Mouse (Mus musculus): ENCODE measurements around the gene Prss8. TPM values are rescaled to one million over a fixed set of nuclear protein-coding genes. Genes with fewer than 3 reads are reported as not detected.

Gene Prss8
- polyA plus RNA-seq, 1 experiment: not detected

GRCm38 (mm10) chr7:127936216-127936884 is 6.4 kb upstream of the Prss8 start:
- H3K79me3 ChIP-seq (ENCODE audit: low read depth): no peaks in the 10 kb centered on the region
- TF ChIP-seq CTCF (IDR thresholded peaks at IDR 0.05; ENCODE audit: control insufficient read depth, insufficient read depth, insufficient read length): no peak
- TF ChIP-seq MYOG (IDR thresholded peaks at IDR 0.05; ENCODE audit: control insufficient read depth, extremely low read depth, insufficient read length): no peak
- no peak for TF ChIP-seq MYOD1 (IDR thresholded peaks at IDR 0.05; ENCODE audit: control insufficient read depth, insufficient read length, low read depth)
- no peak for TF ChIP-seq MAX (IDR thresholded peaks at IDR 0.05)
- no peak for TF ChIP-seq CEBPB (IDR thresholded peaks at IDR 0.05; ENCODE audit: low read depth)
- TF ChIP-seq USF1 (IDR thresholded peaks at IDR 0.05; ENCODE audit: low read depth): no peak
- TF ChIP-seq FOSL1 (IDR thresholded peaks at IDR 0.05; ENCODE audit: insufficient read depth, low read length, poor library complexity, severe bottlenecking): no peak

DNA sequence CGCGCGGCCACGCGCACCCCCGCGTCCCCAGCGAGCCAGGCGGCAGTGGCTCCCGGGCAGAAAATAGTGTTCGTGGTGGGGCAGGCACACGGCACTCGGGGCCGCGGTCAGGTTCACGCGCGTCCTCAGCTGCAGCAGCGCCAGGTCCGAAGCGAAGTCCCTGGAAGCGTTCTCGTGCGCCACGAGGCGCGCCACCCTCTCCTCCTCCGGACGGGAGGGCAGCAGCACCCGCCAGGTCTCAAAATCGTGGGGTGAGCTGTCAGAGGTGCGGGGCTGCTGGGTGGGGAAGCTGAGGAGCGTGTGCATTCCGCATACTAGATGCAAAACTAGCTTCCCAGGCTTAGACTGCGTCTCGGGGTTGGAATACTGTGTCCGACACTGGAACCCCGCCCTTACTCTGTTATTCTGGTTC is 5.8 kb upstream of the Prss8 start:
- Histone ChIP-seq H3K27me3 (ENCODE audit: control insufficient read depth, insufficient read depth, insufficient read length) (no peaks in the 10 kb centered on the region), H3K4me3 (ENCODE audit: insufficient read depth, poor library complexity, severe bottlenecking) (peak overlapping the region; percentile 34), H3ac (ENCODE audit: control insufficient read depth, insufficient read length, low read depth) (peak overlapping the region; percentile 87), H3K79me3 (ENCODE audit: low read depth) (no peaks in the 10 kb centered on the region), H3K36me3 (ENCODE audit: control insufficient read depth, insufficient read depth) (no peaks in the 10 kb centered on the region), H3K79me2 (ENCODE audit: control insufficient read depth, insufficient read depth) (no peaks in the 10 kb centered on the region)
- TF ChIP-seq MYOG (IDR thresholded peaks at IDR 0.05; ENCODE audit: control insufficient read depth, extremely low read depth, insufficient read length): no peak

More at GRCm38 (mm10) chr7:127936216-127936884, 6.4 kb upstream of the Prss8 start:
- Histone ChIP-seq H3ac (ENCODE audit: control insufficient read depth, insufficient read length, low read depth) (peak overlapping the region; percentile 87), H3K79me2 (ENCODE audit: control insufficient read depth, insufficient read depth) (no peaks in the 10 kb centered on the region), H3K4me3 (ENCODE audit: insufficient read depth, poor library complexity, severe bottlenecking) (no peak overlapping the region), H3K36me3 (ENCODE audit: control insufficient read depth, insufficient read depth) (no peaks in the 10 kb centered on the region), H3K27me3 (ENCODE audit: control insufficient read depth, insufficient read depth, insufficient read length) (no peaks in the 10 kb centered on the region)

DNA sequence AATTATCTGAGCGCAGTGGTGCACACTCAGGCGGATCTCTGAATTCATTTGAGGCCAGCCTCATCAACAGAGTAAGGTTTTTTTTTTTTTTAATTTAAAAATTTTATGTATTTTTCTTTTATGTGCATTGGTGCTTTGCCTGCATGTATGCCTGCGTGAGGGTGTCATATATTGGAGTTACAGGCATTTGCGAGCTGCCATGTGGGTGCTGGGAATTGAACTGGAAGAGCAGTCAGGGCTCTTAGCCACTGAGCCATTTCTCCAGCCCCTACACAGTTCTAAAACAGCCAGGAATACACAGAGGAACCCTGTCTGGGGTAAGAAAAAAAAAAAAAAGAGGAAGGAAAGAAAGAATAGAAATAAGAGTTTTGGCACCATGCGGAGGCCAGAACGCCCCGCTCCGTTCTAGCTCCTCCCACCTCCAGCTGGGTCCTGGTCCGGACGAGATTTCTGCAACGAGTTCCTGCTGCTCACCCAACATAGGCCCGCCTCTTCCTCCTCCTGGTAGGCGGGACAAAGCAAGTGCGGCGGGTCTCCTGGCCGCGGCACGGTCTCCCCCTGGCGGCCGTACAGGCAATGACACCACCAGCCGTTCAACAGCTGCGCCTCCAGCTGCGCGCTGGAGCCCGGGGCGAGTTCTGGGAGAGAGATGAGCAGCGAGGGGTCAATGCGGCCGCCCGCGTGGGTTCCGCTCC is 5.3 kb upstream of the Prss8 start:
- TF ChIP-seq CTCF (IDR thresholded peaks at IDR 0.05; ENCODE audit: control insufficient read depth, insufficient read depth, insufficient read length): peak; percentile 97
- TF ChIP-seq USF1 (IDR thresholded peaks at IDR 0.05; ENCODE audit: low read depth): no peak
- TF ChIP-seq FOSL1 (IDR thresholded peaks at IDR 0.05; ENCODE audit: insufficient read depth, low read length, poor library complexity, severe bottlenecking): no peak
- TF ChIP-seq MYOG (IDR thresholded peaks at IDR 0.05; ENCODE audit: control insufficient read depth, extremely low read depth, insufficient read length): no peak
- no peak for TF ChIP-seq MAX (IDR thresholded peaks at IDR 0.05)
- TF ChIP-seq MYOD1 (IDR thresholded peaks at IDR 0.05; ENCODE audit: control insufficient read depth, insufficient read length, low read depth): peak; percentile 61
- TF ChIP-seq CEBPB (IDR thresholded peaks at IDR 0.05; ENCODE audit: low read depth): no peak
- peak overlapping the region; percentile 34 for H3K4me3 ChIP-seq (ENCODE audit: insufficient read depth, poor library complexity, severe bottlenecking)

DNA sequence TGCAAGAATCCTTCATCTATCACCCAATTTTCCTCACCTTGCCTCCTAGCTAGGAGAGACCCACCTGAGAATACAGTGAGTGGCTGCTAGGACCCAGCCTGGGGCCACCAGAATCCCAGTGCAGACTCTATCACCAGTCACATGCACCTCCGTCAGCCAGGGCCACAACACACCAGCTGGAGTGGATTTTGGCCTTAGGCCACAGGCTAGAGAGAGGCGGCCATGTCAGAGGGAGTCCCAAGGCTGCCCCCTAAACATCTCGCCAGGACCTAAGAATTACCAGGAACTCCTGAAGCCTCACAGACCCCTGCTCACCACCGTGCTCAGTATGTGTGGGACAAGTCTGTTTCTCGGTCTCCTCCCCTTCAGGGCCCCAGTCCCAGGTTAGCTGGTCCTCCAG is 4.2 kb upstream of the Prss8 start:
- H3K27me3 ChIP-seq (ENCODE audit: control insufficient read depth, insufficient read depth, insufficient read length): no peaks in the 10 kb centered on the region
- no peak overlapping the region for H3ac ChIP-seq (ENCODE audit: control insufficient read depth, insufficient read length, low read depth)
- TF ChIP-seq CTCF (IDR thresholded peaks at IDR 0.05; ENCODE audit: control insufficient read depth, insufficient read depth, insufficient read length): no peak
- no peak for TF ChIP-seq MAX (IDR thresholded peaks at IDR 0.05)
- no peak for TF ChIP-seq MYOD1 (IDR thresholded peaks at IDR 0.05; ENCODE audit: control insufficient read depth, insufficient read length, low read depth)
- no peak for TF ChIP-seq USF1 (IDR thresholded peaks at IDR 0.05; ENCODE audit: low read depth)
- no peak for TF ChIP-seq FOSL1 (IDR thresholded peaks at IDR 0.05; ENCODE audit: insufficient read depth, low read length, poor library complexity, severe bottlenecking)
- no peak for TF ChIP-seq MYOG (IDR thresholded peaks at IDR 0.05; ENCODE audit: control insufficient read depth, extremely low read depth, insufficient read length)
- TF ChIP-seq CEBPB (IDR thresholded peaks at IDR 0.05; ENCODE audit: low read depth): no peak
- no peaks in the 10 kb centered on the region for H3K79me2 ChIP-seq (ENCODE audit: control insufficient read depth, insufficient read depth)
- H3K36me3 ChIP-seq (ENCODE audit: control insufficient read depth, insufficient read depth): no peaks in the 10 kb centered on the region
- H3K79me3 ChIP-seq (ENCODE audit: low read depth): no peaks in the 10 kb centered on the region
- no peak overlapping the region for H3K4me3 ChIP-seq (ENCODE audit: insufficient read depth, poor library complexity, severe bottlenecking)

More for the DNA sequence above, 5.3 kb upstream of the Prss8 start:
- peak overlapping the region; percentile 87 for H3ac ChIP-seq (ENCODE audit: control insufficient read depth, insufficient read length, low read depth)
- no peaks in the 10 kb centered on the region for H3K36me3 ChIP-seq (ENCODE audit: control insufficient read depth, insufficient read depth)
- no peaks in the 10 kb centered on the region for H3K79me2 ChIP-seq (ENCODE audit: control insufficient read depth, insufficient read depth)
- no peaks in the 10 kb centered on the region for H3K79me3 ChIP-seq (ENCODE audit: low read depth)
- no peaks in the 10 kb centered on the region for H3K27me3 ChIP-seq (ENCODE audit: control insufficient read depth, insufficient read depth, insufficient read length)

DNA sequence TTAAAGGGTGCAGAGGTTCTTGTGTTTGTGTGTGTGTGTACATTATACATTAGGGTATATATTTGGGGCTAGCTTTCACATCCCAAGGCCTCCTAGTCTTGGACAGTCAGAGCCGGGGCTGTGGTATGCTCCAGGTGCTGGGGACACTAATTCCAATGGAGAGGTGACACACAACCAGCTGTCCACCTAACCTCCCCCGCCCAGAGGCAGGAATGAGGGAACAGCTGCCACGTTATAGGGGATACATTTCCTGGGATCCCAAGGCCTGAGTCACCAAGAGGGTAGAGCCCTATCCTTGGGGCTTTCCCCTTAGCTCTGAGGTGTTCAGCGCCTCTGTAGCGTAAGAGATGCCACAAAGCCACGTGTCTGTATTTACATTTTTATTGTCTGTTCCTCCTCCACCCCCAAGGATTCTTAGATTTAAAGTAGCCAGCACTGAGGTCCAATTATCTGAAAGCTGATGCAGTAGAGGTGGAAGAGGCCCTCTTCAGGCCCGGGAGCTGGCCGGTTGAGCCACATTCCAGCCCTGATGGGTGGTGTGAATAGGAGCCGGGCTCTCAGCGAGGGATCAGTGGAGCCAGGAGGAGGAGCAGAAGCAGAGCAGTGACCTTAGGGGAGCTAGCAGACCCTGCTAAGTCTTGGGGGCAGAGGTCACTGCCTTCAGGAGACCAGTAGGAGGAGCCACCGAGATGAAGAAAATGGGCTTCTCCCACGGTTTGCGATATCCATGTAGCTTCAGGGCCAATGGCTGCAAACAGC is 2.5 kb upstream of the Prss8 start:
- H3ac ChIP-seq (ENCODE audit: control insufficient read depth, insufficient read length, low read depth): no peak overlapping the region
- no peaks in the 10 kb centered on the region for H3K36me3 ChIP-seq (ENCODE audit: control insufficient read depth, insufficient read depth)
- H3K79me2 ChIP-seq (ENCODE audit: control insufficient read depth, insufficient read depth): no peaks in the 10 kb centered on the region
- TF ChIP-seq CEBPB (IDR thresholded peaks at IDR 0.05; ENCODE audit: low read depth): no peak
- TF ChIP-seq MAX (IDR thresholded peaks at IDR 0.05): peak; percentile 84
- TF ChIP-seq MYOD1 (IDR thresholded peaks at IDR 0.05; ENCODE audit: control insufficient read depth, insufficient read length, low read depth): peak; percentile 90
- peak; percentile 56 for TF ChIP-seq USF1 (IDR thresholded peaks at IDR 0.05; ENCODE audit: low read depth)
- no peak for TF ChIP-seq FOSL1 (IDR thresholded peaks at IDR 0.05; ENCODE audit: insufficient read depth, low read length, poor library complexity, severe bottlenecking)
- H3K27me3 ChIP-seq (ENCODE audit: control insufficient read depth, insufficient read depth, insufficient read length): no peaks in the 10 kb centered on the region
- H3K4me3 ChIP-seq (ENCODE audit: insufficient read depth, poor library complexity, severe bottlenecking): no peak overlapping the region
- H3K79me3 ChIP-seq (ENCODE audit: low read depth): no peaks in the 10 kb centered on the region
